Mouse (Mus musculus): Measurements from ENCODE around the gene Dmrt1.

DNA sequence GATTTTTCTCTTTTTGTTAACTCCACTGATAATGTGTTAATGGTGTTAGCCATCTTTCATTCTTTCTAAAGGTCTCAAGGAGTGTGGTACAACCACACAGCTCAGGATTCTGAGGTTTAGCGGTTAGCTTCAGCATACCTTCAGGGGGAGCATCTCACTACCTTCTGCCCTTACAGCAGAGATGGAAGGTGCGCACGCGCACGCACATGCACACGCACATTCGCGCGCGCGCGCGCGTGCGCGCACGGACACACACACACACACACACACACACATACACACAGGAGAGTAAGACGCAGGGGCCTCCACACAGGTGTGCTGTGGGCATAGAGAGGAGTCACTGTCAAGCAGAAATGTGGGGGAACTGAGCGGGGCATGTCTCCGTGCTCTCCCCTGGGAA is 20.3 kb downstream of the Dmrt1 start:
- TF ChIP-seq POLR2A (IDR thresholded peaks at IDR 0.05; ENCODE audit: borderline replicate concordance, insufficient read depth, low read length) (no peak), CTCF (IDR thresholded peaks at IDR 0.05; ENCODE audit: borderline replicate concordance, insufficient read depth, low read depth, low read length) (no peak)

All from cerebellum, adult 2 months (tissue).